Mouse (Mus musculus) stomach, embryonic 15.5 days (tissue): ENCODE data around the gene Fus. TPM values are rescaled to one million over a fixed set of nuclear protein-coding genes. Genes with fewer than 3 reads are reported as not detected.
A peak's percentile ranks its signal among the peaks of the same experiment; 100 is the strongest.
"Not testable (repeated sequence)": the region's sequence is repeated elsewhere in the genome, so short reads cannot be mapped to it uniquely, and the experiment has no call there.

ENCODE experiments used
- ATAC-seq: fragments of 200-750 bp; cut with Nextera tagmentation; 2 replicates; pipeline ENCODE4 v1.8.0; 2017; ENCODE audit warnings: low read depth, moderate number of reproducible peaks, moderate TSS enrichment; ENCODE audit not compliant: insufficient read depth, low FRiP score
- H3K27ac ChIP-seq: fragments of 300-500 bp; sonication (generic); 2 replicates; pipeline ENCODE4 v1.5.1; 2015; ENCODE audit warnings: mild to moderate bottlenecking, inconsistent platforms
- H3K27me3 ChIP-seq: fragments of 300-500 bp; sonication (generic); replicated peaks from 2 replicates; pipeline ENCODE4 v1.6.1; 2015; ENCODE audit warnings: inconsistent platforms
- H3K36me3 ChIP-seq: fragments of 300-500 bp; sonication (generic); 2 replicates; pipeline ENCODE4 v1.6.1; 2015; ENCODE audit warnings: inconsistent platforms
- H3K4me1 ChIP-seq: fragments of 300-500 bp; sonication (generic); 2 replicates; pipeline ENCODE4 v1.6.1; 2015; ENCODE audit warnings: inconsistent platforms
- H3K4me2 ChIP-seq: fragments of 300-500 bp; sonication (generic); 2 replicates; pipeline ENCODE4 v1.6.1; 2015; ENCODE audit warnings: mild to moderate bottlenecking, inconsistent platforms
- H3K4me3 ChIP-seq: fragments of 300-500 bp; sonication (generic); replicated peaks from 2 replicates; pipeline ENCODE4 v1.5.1; 2015; ENCODE audit warnings: inconsistent platforms
- H3K9ac ChIP-seq: fragments of 300-500 bp; sonication (generic); 2 replicates; pipeline ENCODE4 v1.6.1; 2015; ENCODE audit warnings: inconsistent platforms
- H3K9me3 ChIP-seq: fragments of 300-500 bp; sonication (generic); 2 replicates; pipeline ENCODE4 v1.6.1; 2016; ENCODE audit warnings: inconsistent platforms
- WGBS: fragments of 180-500 bp; shearing (Covaris S2); methylation state at CpG from one replicate; pipeline ENCODE4 v1.1.7; 2015; 5-methylcytosine and 5-hydroxymethylcytosine counted together
- polyA plus RNA-seq: library from polyadenylated mRNA; unstranded; fragments of >200 nt; fragmentation: Nextera tagmentation; extraction: Ambion mirVana; gene quantifications from 2 replicates; pipeline ENCODE4 v1.2.1, GENCODE M21; 2015

The Fus gene
- polyA plus RNA-seq, 1 experiment from 2014 or later: 367 TPM

GRCm38 (mm10) chr7:128012136-128012780, 45.0 kb downstream of the Fus start:
- no peak for ATAC-seq
- Histone ChIP-seq H3K27me3 (no peaks in the 10 kb centered on the region), H3K9me3 (no peaks in the 10 kb centered on the region)

GRCm38 (mm10) chr7:128013116-128013515, 45.9 kb downstream of the Fus start:
- H3K4me1 ChIP-seq: 0 out of 2 replicates have a peak, but pooled peaks cover 2% of the 10 kb centered on the region
- no peak overlapping the region for H3K27ac ChIP-seq
- no peaks in the 10 kb centered on the region for H3K9me3 ChIP-seq
- H3K4me3 ChIP-seq: no peak overlapping the region
- ATAC-seq: no peak
- H3K4me2 ChIP-seq: no peak overlapping the region
- no peaks in the 10 kb centered on the region for H3K36me3 ChIP-seq
- no peaks in the 10 kb centered on the region for H3K27me3 ChIP-seq
- 92% methylated on average over 13 of the region's 13 CpGs for WGBS
- H3K9ac ChIP-seq: no peak overlapping the region

More at GRCm38 (mm10) chr7:128012136-128012780, 45.0 kb downstream of the Fus start:
- Histone ChIP-seq H3K4me2 (no peak overlapping the region), H3K9ac (no peak overlapping the region), H3K4me1 (0 out of 2 replicates have a peak, but pooled peaks cover 2% of the 10 kb centered on the region), H3K36me3 (no peaks in the 10 kb centered on the region), H3K27ac (no peak overlapping the region), H3K4me3 (no peak overlapping the region)
- WGBS: 75% methylated on average over 13 of the region's 13 CpGs

- not testable (repeated sequence) for H3K4me3 ChIP-seq, ATAC-seq, H3K4me1 ChIP-seq, H3K36me3 ChIP-seq, H3K4me2 ChIP-seq, H3K27ac ChIP-seq, H3K9me3 ChIP-seq, H3K27me3 ChIP-seq, H3K9ac ChIP-seq
- 54% methylated on average over 5 of the region's 5 CpGs for WGBS
Observed at GRCm38 (mm10) chr7:128016134-128016533, 48.9 kb downstream of the Fus start.

- Histone ChIP-seq H3K27me3 (no peaks in the 10 kb centered on the region), H3K4me1 (no peaks in the 10 kb centered on the region), H3K4me3 (no peak overlapping the region), H3K27ac (no peak overlapping the region), H3K9ac (no peak overlapping the region), H3K9me3 (no peaks in the 10 kb centered on the region), H3K36me3 (no peaks in the 10 kb centered on the region), H3K4me2 (no peak overlapping the region)
- no peak for ATAC-seq
- WGBS: 70% methylated on average over 6 of the region's 6 CpGs
Observed at GRCm38 (mm10) chr7:128016650-128017049, 49.4 kb downstream of the Fus start.

- H3K36me3 ChIP-seq: no peaks in the 10 kb centered on the region
- H3K4me3 ChIP-seq: no peak overlapping the region
- H3K9me3 ChIP-seq: no peaks in the 10 kb centered on the region
- ATAC-seq: no peak
- no peak overlapping the region for H3K4me2 ChIP-seq
- H3K27ac ChIP-seq: no peak overlapping the region
- H3K4me1 ChIP-seq: no peaks in the 10 kb centered on the region
- H3K9ac ChIP-seq: no peak overlapping the region
- H3K27me3 ChIP-seq: no peaks in the 10 kb centered on the region
- 85% methylated on average over 3 of the region's 3 CpGs for WGBS
Observed at GRCm38 (mm10) chr7:128018275-128018674, 51.0 kb downstream of the Fus start.

- Histone ChIP-seq H3K9ac (no peak overlapping the region), H3K27ac (no peak overlapping the region), H3K4me3 (no peak overlapping the region), H3K4me1 (no peaks in the 10 kb centered on the region), H3K36me3 (no peaks in the 10 kb centered on the region), H3K4me2 (no peak overlapping the region), H3K27me3 (no peaks in the 10 kb centered on the region), H3K9me3 (no peaks in the 10 kb centered on the region)
- no peak for ATAC-seq
- 81% methylated on average over 2 of the region's 2 CpGs for WGBS
Observed at GRCm38 (mm10) chr7:128019187-128019586, 51.9 kb downstream of the Fus start.

- no peak overlapping the region for H3K27ac ChIP-seq
- no peaks in the 10 kb centered on the region for H3K9me3 ChIP-seq
- 62% methylated on average over 8 of the region's 8 CpGs for WGBS
- no peak for ATAC-seq
- no peaks in the 10 kb centered on the region for H3K36me3 ChIP-seq
- H3K4me3 ChIP-seq: no peak overlapping the region
- H3K27me3 ChIP-seq: no peaks in the 10 kb centered on the region
- no peak overlapping the region for H3K4me2 ChIP-seq
- H3K9ac ChIP-seq: no peak overlapping the region
- H3K4me1 ChIP-seq: no peaks in the 10 kb centered on the region
Observed at GRCm38 (mm10) chr7:128022974-128023373, 55.7 kb downstream of the Fus start.

GRCm38 (mm10) chr7:128023565-128023964, 56.3 kb downstream of the Fus start:
- no peaks in the 10 kb centered on the region for H3K27me3 ChIP-seq
- H3K36me3 ChIP-seq: no peaks in the 10 kb centered on the region
- H3K4me2 ChIP-seq: no peak overlapping the region
- ATAC-seq: no peak
- H3K9me3 ChIP-seq: no peaks in the 10 kb centered on the region
- WGBS: 87% methylated on average over 4 of the region's 4 CpGs
- no peak overlapping the region for H3K4me3 ChIP-seq
- no peak overlapping the region for H3K27ac ChIP-seq
- no peak overlapping the region for H3K9ac ChIP-seq
- no peaks in the 10 kb centered on the region for H3K4me1 ChIP-seq

- no peak overlapping the region for H3K27ac ChIP-seq
- 70% methylated on average over 9 of the region's 9 CpGs for WGBS
Observed at GRCm38 (mm10) chr7:128024364-128024763, 57.1 kb downstream of the Fus start.

GRCm38 (mm10) chr7:128024932-128025331, 57.7 kb downstream of the Fus start:
- WGBS: 81% methylated on average over 4 of the region's 4 CpGs
- Histone ChIP-seq H3K27me3 (no peaks in the 10 kb centered on the region), H3K9me3 (no peaks in the 10 kb centered on the region), H3K4me2 (no peak overlapping the region), H3K27ac (no peak overlapping the region), H3K4me1 (no peaks in the 10 kb centered on the region), H3K9ac (no peak overlapping the region), H3K4me3 (no peak overlapping the region), H3K36me3 (no peaks in the 10 kb centered on the region)
- ATAC-seq: no peak

More at GRCm38 (mm10) chr7:128024364-128024763, 57.1 kb downstream of the Fus start:
- no peak for ATAC-seq
- Histone ChIP-seq H3K27me3 (no peaks in the 10 kb centered on the region), H3K9ac (no peak overlapping the region), H3K4me2 (no peak overlapping the region), H3K36me3 (no peaks in the 10 kb centered on the region), H3K4me1 (no peaks in the 10 kb centered on the region), H3K9me3 (no peaks in the 10 kb centered on the region), H3K4me3 (no peak overlapping the region)

- Histone ChIP-seq H3K4me1 (no peaks in the 10 kb centered on the region), H3K9ac (no peak overlapping the region), H3K36me3 (no peaks in the 10 kb centered on the region), H3K4me2 (no peak overlapping the region), H3K9me3 (no peaks in the 10 kb centered on the region), H3K4me3 (no peak overlapping the region), H3K27me3 (no peaks in the 10 kb centered on the region), H3K27ac (no peak overlapping the region)
- no peak for ATAC-seq
- WGBS: 74% methylated on average over 4 of the region's 4 CpGs
Observed at GRCm38 (mm10) chr7:128025381-128025780, 58.1 kb downstream of the Fus start.

GRCm38 (mm10) chr7:128031403-128031976, 64.2 kb downstream of the Fus start:
- H3K4me1 ChIP-seq: no peaks in the 10 kb centered on the region
- H3K9me3 ChIP-seq: no peaks in the 10 kb centered on the region
- H3K4me2 ChIP-seq: no peak overlapping the region
- peak; percentile 84 for ATAC-seq
- H3K27ac ChIP-seq: peak overlapping the region; percentile 67
- no peak overlapping the region for H3K9ac ChIP-seq
- no peak overlapping the region for H3K4me3 ChIP-seq
- 42% methylated on average over 9 of the region's 9 CpGs for WGBS
- no peaks in the 10 kb centered on the region for H3K27me3 ChIP-seq
- no peaks in the 10 kb centered on the region for H3K36me3 ChIP-seq
